Mouse (Mus musculus) urinary bladder, postnatal 25 days (tissue): ENCODE results near the gene Slc5a5.

ENCODE experiments used
- DNase-seq: peaks from one replicate; pipeline ENCODE4 v3.0.0; 2022; ENCODE audit warnings: low spot score

The Slc5a5 gene

GRCm38 (mm10) chr8:70879500-70879899 lies 13.1 kb downstream of the Slc5a5 start:
- DNase-seq, result no peak

- DNase-seq, result no peak
These were observed 14.4 kb downstream of the Slc5a5 start for GRCm38 (mm10) chr8:70878178-70878577.

- no peak for DNase-seq
These were observed 16.2 kb downstream of the Slc5a5 start for GRCm38 (mm10) chr8:70876382-70876781.

GRCm38 (mm10) chr8:70874441-70874840 lies 18.1 kb downstream of the Slc5a5 start:
- no peak for DNase-seq

GRCm38 (mm10) chr8:70873364-70873985 lies 19.1 kb downstream of the Slc5a5 start, which contains the start of gene Ccdc124:
Ccdc124 (minus strand) TSS chr8:70873935.
- peak; percentile 96 for DNase-seq

- DNase-seq, result no peak
These were observed 19.8 kb downstream of the Slc5a5 start for GRCm38 (mm10) chr8:70872643-70873363.

- no peak for DNase-seq
These were observed 21.3 kb downstream of the Slc5a5 start for GRCm38 (mm10) chr8:70871195-70871807.

- peak; percentile 61 for DNase-seq
These were observed 22.9 kb downstream of the Slc5a5 start for GRCm38 (mm10) chr8:70869601-70870041.

- DNase-seq, result no peak
These were observed 23.4 kb downstream of the Slc5a5 start for GRCm38 (mm10) chr8:70869199-70869571.

GRCm38 (mm10) chr8:70868559-70869198 lies 23.9 kb downstream of the Slc5a5 start:
- DNase-seq, result no peak

- no peak for DNase-seq
These were observed 26.0 kb downstream of the Slc5a5 start for GRCm38 (mm10) chr8:70866566-70866965.

GRCm38 (mm10) chr8:70866001-70866520 lies 26.5 kb downstream of the Slc5a5 start:
- DNase-seq, result no peak

- DNase-seq, result peak; percentile 97
These were observed 27.1 kb downstream of the Slc5a5 start for GRCm38 (mm10) chr8:70865350-70866000.

- DNase-seq, result no peak
These were observed 27.8 kb downstream of the Slc5a5 start for GRCm38 (mm10) chr8:70864712-70865221.

GRCm38 (mm10) chr8:70863956-70864711 lies 28.4 kb downstream of the Slc5a5 start:
- no peak for DNase-seq

- DNase-seq, result no peak
These were observed 29.5 kb downstream of the Slc5a5 start, which contains the start of gene Kcnn1 for GRCm38 (mm10) chr8:70862824-70863641. Kcnn1 (minus strand) TSS chr8:70863258.

GRCm38 (mm10) chr8:70857516-70857915 lies 35.0 kb downstream of the Slc5a5 start:
- no peak for DNase-seq

- DNase-seq, result peak; percentile 68
These were observed 35.9 kb downstream of the Slc5a5 start for GRCm38 (mm10) chr8:70856541-70857197.

GRCm38 (mm10) chr8:70856028-70856427 lies 36.5 kb downstream of the Slc5a5 start:
- no peak for DNase-seq
